Mouse (Mus musculus): Measurements from ENCODE around the gene Frmpd3.

Gene Frmpd3

DNA sequence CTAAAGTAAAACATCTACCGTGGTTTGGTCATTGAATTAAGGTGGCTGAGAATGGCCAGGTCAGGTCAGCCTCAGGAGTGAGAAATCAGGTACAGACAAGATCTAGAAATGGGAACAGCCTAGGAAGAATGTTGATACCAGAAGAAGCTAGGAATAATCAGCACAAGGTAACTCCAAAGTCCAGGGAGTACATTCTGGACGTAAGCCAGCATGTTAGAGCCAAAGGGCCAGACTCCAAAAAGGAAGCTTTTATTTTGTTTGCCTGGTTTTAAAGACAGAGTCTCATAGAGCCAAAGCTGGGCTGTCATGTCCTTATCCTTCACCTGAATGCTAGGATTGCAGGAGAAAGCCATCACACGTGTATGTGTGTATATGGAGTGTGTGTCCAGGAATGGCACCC lies 108.0 kb downstream of the Frmpd3 start:
- in situ Hi-C loops (cut with MboI, MseI) = no loop called here

DNA sequence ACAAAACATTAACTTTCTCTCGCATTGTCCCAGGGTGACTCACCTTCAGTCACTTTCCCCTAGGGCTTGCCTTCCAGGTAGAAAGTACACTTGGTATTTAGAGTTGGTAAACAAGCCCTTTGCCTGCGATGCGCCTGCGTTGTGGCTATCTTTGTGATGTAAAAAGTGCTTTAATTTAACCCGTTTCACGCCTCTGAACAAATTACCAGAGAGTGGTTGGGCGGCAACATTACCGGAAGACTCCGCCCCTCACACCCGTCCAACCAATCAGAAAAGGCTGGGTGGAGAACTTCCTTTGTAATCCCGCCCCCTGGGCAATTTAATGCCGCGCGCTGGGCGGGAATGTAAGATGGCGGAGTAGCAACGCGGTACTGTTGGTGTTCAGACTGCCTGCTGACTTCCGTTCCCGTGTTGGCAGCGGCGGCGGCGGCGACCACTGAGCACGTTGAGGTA lies 114.2 kb downstream of the Frmpd3 start, which contains the start of gene Prps1:
TSS of gene Prps1 (plus strand) at position 335 of the 453 bp plus-strand sequence.
- in situ Hi-C loops (cut with MboI, MseI) = no loop called here

DNA sequence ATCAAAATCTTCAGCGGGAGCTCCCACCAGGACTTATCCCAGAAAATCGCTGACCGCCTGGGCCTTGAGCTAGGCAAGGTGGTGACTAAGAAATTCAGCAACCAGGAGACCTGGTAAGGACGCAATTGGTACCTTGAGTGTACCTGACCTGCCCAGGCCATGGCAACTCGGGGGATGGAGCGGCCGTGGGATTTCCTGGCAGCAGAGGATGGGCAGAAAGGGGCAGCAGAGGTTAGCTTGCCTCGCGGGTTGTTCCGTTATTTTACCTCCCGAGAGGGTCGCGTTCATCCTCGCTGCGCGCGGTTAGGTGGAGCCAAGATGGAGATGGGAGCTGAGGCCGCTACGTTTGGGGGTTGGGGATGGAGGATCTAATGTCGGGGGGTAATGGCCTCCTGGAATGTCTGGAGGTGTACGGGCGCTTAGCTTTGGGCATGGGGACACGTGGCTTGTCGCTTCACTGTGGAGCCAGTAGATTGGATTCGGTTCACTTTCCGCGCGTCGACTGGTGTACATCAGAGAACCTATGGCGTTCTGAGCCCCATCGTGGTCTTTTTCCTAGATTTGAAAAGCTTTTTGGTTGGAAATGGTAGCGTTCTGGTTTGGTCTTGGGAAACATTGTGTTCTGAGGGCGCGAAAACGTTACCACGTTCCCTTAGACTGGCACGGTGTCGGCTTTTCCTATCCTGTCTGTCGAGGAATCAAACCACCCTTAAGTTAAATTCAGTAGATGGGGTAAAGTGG lies 114.9 kb downstream of the Frmpd3 start:
- in situ Hi-C loops (cut with MboI, MseI) = no loop called here

DNA sequence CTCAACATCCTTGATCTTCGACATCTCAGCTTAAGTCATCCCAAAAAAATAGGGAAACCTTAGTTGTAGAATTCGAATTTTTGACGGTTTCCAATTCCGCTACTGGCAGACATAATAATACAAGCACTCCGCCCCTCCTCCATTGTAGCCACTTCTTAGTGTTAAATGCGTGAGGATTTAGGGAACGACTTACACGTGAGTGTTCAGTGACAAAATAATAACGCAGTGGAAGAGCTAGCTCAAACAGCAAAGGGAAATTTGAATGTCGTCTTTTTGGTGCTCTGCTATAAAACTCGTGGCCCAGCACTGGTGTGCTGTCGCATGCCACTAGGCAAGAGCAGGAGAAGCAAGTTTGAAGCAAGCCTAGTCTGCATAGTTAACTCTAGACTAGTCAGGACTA lies 115.4 kb downstream of the Frmpd3 start:
- in situ Hi-C loops (cut with MboI, MseI) = no loop called here

DNA sequence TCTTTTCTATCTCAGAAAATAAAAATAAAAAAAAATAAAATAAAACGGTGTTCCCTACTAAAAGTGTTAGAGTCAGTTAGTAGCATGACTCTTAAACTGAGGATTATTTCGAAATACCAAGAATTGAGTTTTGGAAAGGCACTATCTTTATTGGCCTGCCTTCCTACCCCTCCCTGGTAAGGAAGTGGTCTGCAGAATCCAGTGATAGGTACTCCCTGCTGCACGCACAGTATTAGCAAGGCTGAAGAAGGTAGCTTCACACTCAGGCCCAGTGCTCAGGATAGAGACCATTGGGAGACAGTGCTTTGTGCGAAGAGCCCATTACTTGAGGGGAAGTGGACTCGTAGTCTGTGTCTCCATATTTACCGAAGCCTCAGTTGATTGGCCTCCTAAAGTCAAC lies 136.2 kb downstream of the Frmpd3 start:
- in situ Hi-C loops (cut with MboI, MseI) = loop anchor here in 1 of 2 experiments (10.0 kb wide), 1 partner anchor 247 kb away; no protein-coding TSS in a partner anchor

DNA sequence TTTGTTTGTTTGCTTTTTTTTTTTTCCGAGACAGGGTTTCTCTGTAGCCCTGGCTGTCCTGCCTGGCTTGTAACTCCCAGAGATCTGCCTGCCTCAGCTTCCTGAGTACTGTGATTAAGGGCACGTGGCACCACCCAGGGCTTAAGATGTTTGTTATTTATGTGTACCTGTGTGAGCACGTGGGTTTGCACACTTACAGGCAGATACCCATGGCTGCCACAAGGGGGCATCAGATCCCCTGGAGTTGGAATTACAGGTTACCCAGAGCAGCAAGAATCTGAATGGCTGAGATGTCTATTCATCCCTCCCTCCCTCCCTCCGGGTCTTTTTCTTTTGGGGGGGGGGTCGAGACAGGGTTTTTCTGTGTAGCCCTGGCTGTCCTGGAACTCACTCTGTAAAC lies 137.1 kb downstream of the Frmpd3 start:
- in situ Hi-C loops (cut with MboI, MseI) = loop anchor here in 1 of 2 experiments (10.0 kb wide), 1 partner anchor 246 kb away; no protein-coding TSS in a partner anchor

Measured in T-helper 17 cell (primary cell).